Mouse (Mus musculus): Measurements from ENCODE around the gene Tbc1d22a.

GRCm38 (mm10) chr15:86333606-86334005 lies 119.3 kb downstream of the Tbc1d22a start:
- TF ChIP-seq CTCF (conservative IDR thresholded peaks at IDR 0.05; ENCODE audit: insufficient read depth, insufficient read length, low read depth, low read length) (no peak), POLR2A (IDR thresholded peaks at IDR 0.05; ENCODE audit: low read depth, low read length) (no peak)

Data from kidney, adult 2 months (tissue).